Mouse (Mus musculus) thymus, adult 2 months (tissue): ENCODE results near the gene Prr23a2.

Source experiments
- CTCF ChIP-seq: fragments of 200-500 bp; IDR thresholded peaks from 2 replicates; pipeline ENCODE4 v1.5.1; 2012; ENCODE audit warnings: mild to moderate bottlenecking, control low read depth, low read length, moderate library complexity, borderline replicate concordance; ENCODE audit not compliant: control insufficient read depth, poor library complexity, insufficient read depth; ENCODE audit errors: extremely low read depth
- POLR2A ChIP-seq: fragments of 200-500 bp; IDR thresholded peaks from 2 replicates; pipeline ENCODE4 v1.6.1; 2012; ENCODE audit warnings: mild to moderate bottlenecking, low read length, control low read depth, moderate library complexity; ENCODE audit not compliant: control insufficient read depth, poor library complexity, insufficient read depth; ENCODE audit errors: extremely low read depth

- TF ChIP-seq POLR2A (no peak), CTCF (no peak)
Observed at GRCm38 (mm10) chr9:98818971-98819370, 37.3 kb upstream of the Prr23a2 start.
